Mouse (Mus musculus): ENCODE measurements at regions not wholly inside any gene's neighbourhood (a gene's known extent, or its start where the extent isn't known, plus 50 kb on each side); places are given as distances from the start of the nearest gene placed in this dataset.

DNA sequence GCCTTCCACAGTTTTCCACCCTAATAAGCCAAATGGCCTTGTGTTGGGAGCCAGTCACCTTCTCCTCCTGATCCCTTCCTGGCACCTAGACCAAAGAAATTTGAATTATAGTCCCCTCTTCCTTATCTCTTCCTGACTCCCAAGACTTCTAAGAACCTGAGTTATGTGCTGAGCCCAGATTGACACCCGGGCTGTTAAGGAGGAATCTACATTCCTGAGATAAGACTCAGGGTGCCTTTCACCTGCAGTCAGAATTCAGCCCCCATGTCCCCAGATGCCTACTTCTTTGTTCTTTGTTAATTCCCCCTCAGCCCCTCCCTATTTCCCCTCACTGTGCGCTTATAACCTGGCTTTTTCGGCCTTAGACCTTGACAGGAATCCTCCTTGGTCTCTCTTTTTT, 1531.6 kb upstream of the B3galt2 start:
- DNase-seq (ENCODE audit: low spot score): peak; percentile 6

DNA sequence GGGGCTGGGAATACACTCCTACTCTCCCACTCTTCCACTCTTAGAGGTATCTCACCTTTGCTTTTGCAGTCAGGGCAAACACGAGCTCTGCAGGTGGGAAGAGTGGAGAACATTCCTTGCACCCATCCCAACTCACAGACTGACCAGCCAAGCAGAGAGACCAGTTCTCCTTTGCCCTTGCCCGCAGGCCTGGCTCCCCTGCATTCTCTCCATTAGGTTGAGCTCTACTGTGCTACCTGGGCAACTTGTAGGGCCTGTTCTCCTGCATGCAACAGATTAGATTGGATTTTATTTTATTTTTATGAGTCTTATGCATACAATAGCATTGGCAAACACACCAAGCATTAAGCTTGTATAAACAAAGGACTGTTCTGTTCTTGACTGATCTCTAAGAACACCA, 1483.2 kb upstream of the B3galt2 start:
- DNase-seq (ENCODE audit: low spot score): no peak

DNA sequence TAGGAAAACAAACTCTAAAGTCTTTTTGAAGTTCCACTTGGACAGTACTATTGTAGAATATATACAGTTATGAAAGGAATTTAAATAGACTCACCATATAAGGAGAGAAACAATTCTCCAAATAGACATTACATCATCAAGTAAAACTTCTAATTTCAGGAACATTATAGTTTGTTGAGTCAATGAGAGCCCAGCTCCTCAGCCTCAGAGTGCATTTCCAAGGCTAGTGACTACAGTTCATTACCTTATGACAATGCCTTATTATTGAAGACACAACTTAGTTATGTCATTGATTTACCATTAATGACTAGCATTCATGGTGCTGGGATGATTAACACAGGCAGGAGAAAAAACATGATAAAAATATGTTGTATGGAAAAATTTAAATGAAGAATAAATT, 1481.0 kb upstream of the B3galt2 start:
- DNase-seq (ENCODE audit: low spot score): no peak

DNA sequence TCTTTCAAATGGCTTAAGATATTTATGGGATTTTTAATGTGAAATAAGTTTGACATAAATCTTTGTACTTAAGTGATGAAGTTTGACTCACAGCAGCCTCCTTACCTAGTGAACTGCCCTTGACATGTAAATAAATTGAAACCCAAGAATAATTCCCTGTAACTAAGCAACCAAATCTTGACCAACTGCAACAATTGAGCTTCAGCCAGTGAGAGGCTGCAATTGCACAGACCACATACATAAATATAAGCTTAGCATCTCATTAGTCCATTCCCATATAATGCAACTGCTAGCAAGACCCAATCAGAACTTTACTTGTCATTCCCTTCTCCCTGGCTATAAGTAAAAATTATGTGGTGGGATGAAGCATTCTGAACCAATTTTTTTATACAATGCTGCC, 1473.5 kb upstream of the B3galt2 start:
- DNase-seq (ENCODE audit: low spot score): no peak

DNA sequence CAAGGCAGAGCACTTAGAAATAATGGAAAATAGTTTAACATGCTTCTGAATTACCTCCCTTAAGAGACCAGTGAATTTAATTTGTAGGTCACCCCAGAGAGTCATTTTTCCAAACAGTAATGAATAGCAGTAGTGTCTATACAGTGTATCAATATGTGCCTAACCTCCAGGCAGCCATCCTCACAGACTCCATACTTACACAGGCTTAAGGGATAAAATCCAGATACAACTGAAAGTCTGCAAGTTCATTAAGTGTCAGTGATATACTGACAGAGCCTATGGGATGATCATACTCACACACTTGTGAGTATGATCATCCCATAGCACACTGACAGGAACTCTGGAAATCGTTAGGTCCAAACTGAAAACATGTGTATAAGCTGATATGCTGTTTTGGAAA, 1469.3 kb upstream of the B3galt2 start:
- DNase-seq (ENCODE audit: low spot score): no peak

DNA sequence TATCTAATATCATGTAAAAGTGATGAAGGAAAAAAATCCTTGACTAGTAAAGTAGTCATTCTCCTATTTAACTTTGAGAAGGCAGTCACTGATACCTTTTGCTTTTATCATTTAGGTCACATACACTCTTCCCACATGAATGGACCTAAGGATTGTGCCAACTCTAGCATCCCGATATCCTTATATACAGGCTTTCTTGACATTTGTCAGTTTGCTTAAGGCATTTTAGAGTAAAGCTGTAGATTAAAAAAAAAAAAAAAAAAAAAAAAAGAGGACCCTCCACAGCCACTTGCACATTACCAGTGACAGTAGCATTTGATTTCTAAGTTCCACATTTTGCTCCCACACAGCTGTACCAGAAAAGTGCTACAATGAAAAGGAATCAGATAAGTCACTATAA, 1425.7 kb upstream of the B3galt2 start:
- no peak for DNase-seq (ENCODE audit: low spot score)

Data from lung, postnatal 25 days (tissue).